Mouse (Mus musculus): ENCODE data around the gene Mrpl16. TPM values are rescaled to one million over a fixed set of nuclear protein-coding genes. Genes with fewer than 3 reads are reported as not detected.

Mrpl16 gene
- total and polyA plus RNA-seq, 3 experiments, result 46.8 to 58.3 TPM; not detected in 1

- TF ChIP-seq TCF12 (IDR thresholded peaks at IDR 0.05; ENCODE audit: low read depth, low read length) (no peak), MYB (IDR thresholded peaks at IDR 0.05; ENCODE audit: low read depth, low read length) (no peak), MXI1 (IDR thresholded peaks at IDR 0.05; ENCODE audit: low read depth, low read length) (no peak), GATA1 (IDR thresholded peaks at IDR 0.05; ENCODE audit: low read depth, low read length) (peak; percentile 63), MAFK (IDR thresholded peaks at IDR 0.05; ENCODE audit: borderline replicate concordance, low read depth, low read length) (no peak), BHLHE40 (IDR thresholded peaks at IDR 0.05; ENCODE audit: borderline replicate concordance, low read depth, low read length) (no peak), POLR2AphosphoS5 (IDR thresholded peaks at IDR 0.05; ENCODE audit: borderline replicate concordance, low read depth, low read length) (no peak), MAX (IDR thresholded peaks at IDR 0.05; ENCODE audit: low read length) (no peak), SIN3A (IDR thresholded peaks at IDR 0.05; ENCODE audit: low read length) (no peak; the same call in 1 of the 2 replicates), E2F4 (IDR thresholded peaks at IDR 0.05; ENCODE audit: borderline replicate concordance, low read depth, low read length) (no peak), NRF1 (IDR thresholded peaks at IDR 0.05; ENCODE audit: insufficient read depth, low read depth, low read length, poor library complexity, severe bottlenecking) (no peak), ZC3H11A (IDR thresholded peaks at IDR 0.05; ENCODE audit: low read depth, low read length) (peak; percentile 78), RCOR1 (IDR thresholded peaks at IDR 0.05; ENCODE audit: low read depth, low read length) (no peak), CHD2 (IDR thresholded peaks at IDR 0.05; ENCODE audit: low read length) (no peak), USF1 (IDR thresholded peaks at IDR 0.05; ENCODE audit: low read depth, low read length) (no peak), USF2 (IDR thresholded peaks at IDR 0.05; ENCODE audit: borderline replicate concordance in 1 of 2, insufficient read depth in 1 of 2, low read depth in 1 of 2, low read length in 2 of 2) (no peak), ZNF384 (IDR thresholded peaks at IDR 0.05; ENCODE audit: low read depth, low read length) (no peak), KAT2A (conservative IDR thresholded peaks at IDR 0.05; ENCODE audit: low read depth, low read length) (no peak), NELFE (IDR thresholded peaks at IDR 0.05; ENCODE audit: low read depth, low read length) (no peak), ELF1 (IDR thresholded peaks at IDR 0.05; ENCODE audit: low read depth, low read length) (no peak)
Measured at GRCm38 (mm10) chr19:11768163-11768562, 2.0 kb upstream of the Mrpl16 start (continued).

- H3K4me3 ChIP-seq (ENCODE audit: control insufficient read depth in 1 of 2, insufficient read depth in 1 of 2, low read depth in 2 of 2, low read length in 2 of 2), result peak overlapping the region in 1 of 2 experiments; percentile 59; a peak in 2 of 4 replicates
Measured at GRCm38 (mm10) chr19:11769257-11769920, 802 bp upstream of the Mrpl16 start.

More at GRCm38 (mm10) chr19:11769257-11769920, 802 bp upstream of the Mrpl16 start:
- Histone ChIP-seq H3K36me3 (ENCODE audit: control insufficient read depth in 1 of 2, insufficient read depth in 2 of 2, low read length in 2 of 2) (peaks cover 5 to 13% of the 10 kb centered on the region in 2 experiments), H3K79me2 (ENCODE audit: control insufficient read depth, insufficient read depth, low read length, poor library complexity) (peaks cover 14% of the 10 kb centered on the region), H3K27ac (ENCODE audit: control insufficient read depth, low read depth, low read length) (no peak overlapping the region), H3K9me3 (replicated peaks; ENCODE audit: insufficient read depth, low read length) (no peaks in the 10 kb centered on the region), H3K4me1 (ENCODE audit: control insufficient read depth in 1 of 2, insufficient read depth in 2 of 2, low read length in 2 of 2) (peaks cover 7 to 9% of the 10 kb centered on the region in 2 experiments; a peak in 3 of 4 replicates), H3K27me3 (ENCODE audit: control insufficient read depth in 1 of 2, insufficient read depth in 2 of 2, low read length in 2 of 2) (no peaks in the 10 kb centered on the region), H3K9ac (ENCODE audit: control insufficient read depth, low read depth, low read length, poor library complexity, severe bottlenecking) (no peak overlapping the region)
- TF ChIP-seq TBP (IDR thresholded peaks at IDR 0.05; ENCODE audit: low read depth, low read length) (peak; percentile 92), ZNF384 (IDR thresholded peaks at IDR 0.05; ENCODE audit: low read depth, low read length) (no peak)
- peak; percentile 34 for DNase-seq (ENCODE audit: low read depth, low spot score)
